Mouse (Mus musculus): ENCODE measurements around the gene Mymk. TPM values are rescaled to one million over a fixed set of nuclear protein-coding genes. Genes with fewer than 3 reads are reported as not detected.

Mymk gene
- polyA plus RNA-seq, 1 experiment from 2014 or later: 2.6 TPM

DNA sequence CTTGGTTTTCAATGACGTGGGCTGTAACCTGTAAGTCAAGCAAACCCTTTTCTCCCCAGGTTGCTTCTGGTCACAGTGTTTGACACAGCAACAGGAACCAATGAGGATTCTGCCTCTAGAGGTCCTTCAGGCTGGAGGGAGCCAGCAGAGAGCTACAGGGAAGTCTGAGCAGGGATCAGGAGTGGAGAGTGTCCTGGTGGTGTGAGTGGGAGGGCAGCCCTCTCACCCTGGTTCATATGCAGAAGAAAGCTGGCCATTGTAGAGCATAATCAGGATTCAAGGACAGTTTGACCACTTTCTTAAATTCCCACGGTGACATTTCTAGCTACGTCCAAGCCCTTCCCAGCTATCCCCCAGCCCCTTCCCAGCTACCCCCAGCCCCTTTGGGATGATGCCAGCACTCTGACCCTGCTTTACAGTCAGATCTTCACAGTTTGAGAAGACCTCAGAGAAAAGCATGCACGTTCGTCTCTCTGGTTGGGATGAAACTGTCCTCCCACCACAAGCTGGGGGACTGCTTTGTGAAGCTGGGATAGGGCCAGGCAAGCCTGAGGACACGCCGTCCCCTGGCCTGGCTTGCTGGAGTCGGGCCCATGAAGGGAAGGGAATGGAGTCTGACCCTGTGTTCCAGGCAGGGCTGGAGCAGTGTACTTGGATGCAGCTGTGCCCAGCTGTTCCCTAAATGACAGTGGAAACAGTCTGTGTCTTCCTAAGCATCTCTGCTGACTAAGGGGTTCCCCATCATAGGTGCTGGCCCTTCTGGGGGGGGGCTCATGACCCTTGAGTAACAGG is 25.8 kb downstream of the Mymk start:
- H3K9me3 ChIP-seq (replicated peaks): no peaks in the 10 kb centered on the region
- WGBS: 70% methylated on average over 8 of the region's 8 CpGs
- no peak overlapping the region for H3K9ac ChIP-seq
- H3K36me3 ChIP-seq: no peaks in the 10 kb centered on the region
- ATAC-seq (ENCODE audit: low FRiP score): no peak
- no peak overlapping the region for H3K4me3 ChIP-seq
- H3K4me2 ChIP-seq (replicated peaks): no peak overlapping the region
- 0 out of 2 replicates have a peak, but pooled peaks cover 8% of the 10 kb centered on the region for H3K27me3 ChIP-seq
- no peak overlapping the region for H3K27ac ChIP-seq
- peaks cover 2% of the 10 kb centered on the region; the same call in 1 of the 2 replicates for H3K4me1 ChIP-seq

DNA sequence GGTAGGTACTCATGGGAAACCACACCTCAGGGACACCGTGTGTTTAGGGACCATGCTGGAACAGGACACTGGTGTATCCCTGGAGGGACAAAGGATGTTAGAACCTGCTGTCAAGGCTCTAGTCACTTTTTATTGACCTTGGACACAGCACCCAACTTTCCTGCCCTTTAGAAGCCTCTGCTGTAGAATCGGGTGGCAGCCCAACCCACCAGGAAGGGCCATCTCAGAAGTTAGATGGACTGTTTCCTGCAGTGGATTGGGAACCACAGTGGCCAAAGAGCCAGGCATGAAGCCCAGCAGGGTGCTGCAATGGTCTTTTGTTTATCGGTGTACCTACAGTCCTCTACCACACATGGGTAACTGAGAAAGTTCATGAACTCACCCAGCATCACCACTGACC is 27.3 kb downstream of the Mymk start:
- 88% methylated on average over 3 of the region's 3 CpGs for WGBS
- no peak for ATAC-seq (ENCODE audit: low FRiP score)
- no peak overlapping the region for H3K4me3 ChIP-seq
- H3K9ac ChIP-seq: no peak overlapping the region
- peaks cover 2% of the 10 kb centered on the region; the same call in 1 of the 2 replicates for H3K4me1 ChIP-seq
- no peak overlapping the region for H3K27ac ChIP-seq
- H3K9me3 ChIP-seq (replicated peaks): no peaks in the 10 kb centered on the region
- no peak overlapping the region for H3K4me2 ChIP-seq (replicated peaks)
- H3K36me3 ChIP-seq: no peaks in the 10 kb centered on the region
- 0 out of 2 replicates have a peak, but pooled peaks cover 8% of the 10 kb centered on the region for H3K27me3 ChIP-seq

DNA sequence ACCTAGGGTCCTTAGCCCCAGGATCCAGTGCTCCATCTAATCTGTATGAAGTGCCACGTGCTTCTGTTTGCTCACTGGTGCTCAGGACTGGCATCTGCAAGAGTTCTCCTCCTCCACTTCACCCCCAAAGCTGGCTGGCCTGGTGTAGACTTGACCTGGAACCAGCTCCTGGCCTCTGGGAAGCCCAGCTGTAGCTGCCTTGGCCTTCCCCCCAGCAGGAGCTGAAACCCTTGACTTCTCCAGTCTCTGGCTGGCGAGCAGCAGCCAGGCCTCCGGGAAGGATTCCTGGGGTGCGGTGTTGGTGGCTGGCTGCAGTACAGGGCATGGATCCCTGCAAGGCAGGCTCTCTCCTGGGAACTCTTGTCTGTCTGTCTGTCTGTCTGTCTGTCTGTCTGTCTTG is 27.8 kb downstream of the Mymk start:
- no peak overlapping the region for H3K9ac ChIP-seq
- no peak overlapping the region for H3K27ac ChIP-seq
- 71% methylated on average over 4 of the region's 4 CpGs for WGBS
- H3K4me1 ChIP-seq: peaks cover 2% of the 10 kb centered on the region; the same call in 1 of the 2 replicates
- peaks cover 12% of the 10 kb centered on the region; the same call in 1 of the 2 replicates for H3K27me3 ChIP-seq
- ATAC-seq (ENCODE audit: low FRiP score): no peak
- no peaks in the 10 kb centered on the region for H3K9me3 ChIP-seq (replicated peaks)
- no peak overlapping the region for H3K4me2 ChIP-seq (replicated peaks)
- H3K36me3 ChIP-seq: no peaks in the 10 kb centered on the region
- H3K4me3 ChIP-seq: no peak overlapping the region

DNA sequence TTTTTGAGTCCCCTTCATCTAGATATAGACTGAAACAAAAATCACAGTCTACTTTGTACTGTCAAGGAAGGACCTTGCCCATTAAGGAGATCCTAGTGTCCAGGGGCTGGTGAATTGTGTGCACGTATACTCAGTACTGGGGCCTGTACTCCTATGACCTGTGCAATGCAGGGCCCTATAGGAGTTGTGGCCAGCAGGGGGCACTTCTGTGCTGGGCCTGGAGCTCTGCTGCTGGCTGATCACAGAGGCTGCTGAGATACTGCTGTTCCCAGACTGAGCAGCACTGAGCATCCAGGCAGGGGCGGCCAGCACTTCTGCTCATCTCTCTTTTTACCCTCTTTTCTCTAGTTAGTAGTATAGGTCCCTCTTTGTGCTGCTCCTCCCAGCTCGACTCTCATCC is 28.5 kb downstream of the Mymk start:
- peaks cover 12% of the 10 kb centered on the region; the same call in 1 of the 2 replicates for H3K27me3 ChIP-seq
- H3K27ac ChIP-seq: no peak overlapping the region
- H3K4me2 ChIP-seq (replicated peaks): no peak overlapping the region
- H3K9me3 ChIP-seq (replicated peaks): no peaks in the 10 kb centered on the region
- no peak overlapping the region for H3K9ac ChIP-seq
- H3K4me1 ChIP-seq: peaks cover 2% of the 10 kb centered on the region; the same call in 1 of the 2 replicates
- 23% methylated on average over 3 of the region's 3 CpGs for WGBS
- ATAC-seq (ENCODE audit: low FRiP score): peak; percentile 95
- H3K4me3 ChIP-seq: no peak overlapping the region
- H3K36me3 ChIP-seq: no peaks in the 10 kb centered on the region

DNA sequence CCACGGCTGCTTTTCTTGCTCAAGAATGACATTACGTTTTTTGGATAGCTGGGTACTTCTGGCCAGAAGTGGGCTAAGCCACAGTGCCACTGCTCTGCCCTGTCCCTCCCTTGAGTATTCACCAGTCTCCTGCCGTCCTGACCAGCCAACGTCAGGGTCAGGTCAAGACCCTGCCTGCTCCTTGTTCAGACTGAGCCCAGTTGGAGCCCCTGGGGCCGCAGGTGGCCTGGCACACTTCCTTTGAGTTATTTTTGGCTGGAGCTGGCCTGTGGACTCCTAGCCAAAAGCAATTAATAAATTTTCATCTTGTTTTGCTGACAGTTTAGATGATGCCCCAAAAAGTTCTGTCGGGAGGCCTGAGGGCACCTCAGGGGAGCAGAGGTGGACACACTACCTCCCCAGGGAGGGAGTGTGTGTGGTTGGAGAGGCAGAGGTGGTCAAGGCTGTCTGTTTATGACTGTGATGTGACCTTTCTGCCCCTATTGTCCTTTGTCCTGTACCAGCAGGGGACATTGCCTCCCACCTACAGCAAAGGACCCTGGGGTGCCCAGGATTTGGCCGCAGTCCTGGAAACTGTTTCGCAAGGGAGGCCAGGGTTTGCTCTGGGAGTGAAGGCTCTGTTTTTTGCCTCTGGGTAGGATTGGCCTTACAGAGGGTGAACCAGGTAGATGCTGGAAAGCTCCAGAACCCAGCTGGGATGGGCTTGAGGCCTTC is 29.7 kb downstream of the Mymk start:
- Histone ChIP-seq H3K36me3 (no peaks in the 10 kb centered on the region), H3K4me1 (peaks cover 2% of the 10 kb centered on the region; the same call in 1 of the 2 replicates), H3K4me2 (replicated peaks) (no peak overlapping the region), H3K9me3 (replicated peaks) (no peaks in the 10 kb centered on the region), H3K4me3 (no peak overlapping the region), H3K27me3 (peaks cover 12% of the 10 kb centered on the region; the same call in 1 of the 2 replicates), H3K9ac (no peak overlapping the region), H3K27ac (no peak overlapping the region)
- no peak for ATAC-seq (ENCODE audit: low FRiP score)
- WGBS: 72% methylated on average over 8 of the region's 8 CpGs

DNA sequence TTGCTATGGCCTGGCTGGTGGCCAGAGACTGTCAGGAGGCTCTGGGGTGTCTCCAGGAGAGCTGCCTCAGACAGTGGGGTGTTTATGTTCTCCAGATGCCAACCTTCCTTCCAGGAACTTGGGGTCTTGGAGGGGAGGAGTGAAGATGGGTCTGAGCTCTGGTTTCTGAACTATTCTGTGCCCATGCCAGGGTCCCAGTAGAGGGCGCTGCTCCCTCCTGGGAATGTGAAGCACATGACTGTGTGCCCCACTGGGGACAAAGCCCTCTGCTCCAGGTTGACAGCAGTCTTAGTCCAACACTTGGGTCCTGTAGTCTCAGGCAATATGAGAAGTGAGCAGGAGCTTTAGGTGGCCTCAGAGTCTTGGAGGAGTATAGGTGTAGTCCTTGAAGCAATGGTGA is 32.7 kb downstream of the Mymk start:
- no peak for ATAC-seq (ENCODE audit: low FRiP score)
- Histone ChIP-seq H3K4me3 (no peak overlapping the region), H3K4me2 (replicated peaks) (no peak overlapping the region), H3K9ac (no peak overlapping the region), H3K4me1 (peaks cover 2% of the 10 kb centered on the region; the same call in 1 of the 2 replicates), H3K27me3 (peaks cover 7% of the 10 kb centered on the region), H3K9me3 (replicated peaks) (no peaks in the 10 kb centered on the region), H3K36me3 (no peaks in the 10 kb centered on the region), H3K27ac (no peak overlapping the region)
- 0% methylated on average over 1 of the region's 1 CpGs for WGBS

DNA sequence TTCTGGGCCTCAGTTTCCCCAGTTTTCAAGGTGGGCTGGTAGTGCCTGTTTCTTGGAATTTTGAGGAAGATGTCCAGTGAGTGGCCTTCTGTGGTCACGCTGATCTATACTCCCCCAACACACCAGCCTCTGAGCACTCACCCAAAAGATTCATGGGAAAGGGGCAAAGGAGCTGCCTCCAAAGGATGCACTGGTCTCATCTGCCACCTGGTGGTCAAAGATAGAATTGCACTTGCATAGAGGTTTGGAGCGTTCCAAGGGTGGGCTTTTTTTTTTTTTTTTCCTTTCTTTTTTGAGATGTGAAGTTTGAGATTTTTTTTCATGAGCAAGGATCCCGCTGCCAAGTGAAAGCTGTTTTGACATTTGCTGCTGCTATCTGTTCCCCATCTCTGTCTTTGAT is 33.4 kb downstream of the Mymk start:
- Histone ChIP-seq H3K4me1 (no peaks in the 10 kb centered on the region; the same call in 1 of the 2 replicates), H3K9me3 (replicated peaks) (no peaks in the 10 kb centered on the region), H3K4me3 (no peak overlapping the region), H3K36me3 (no peaks in the 10 kb centered on the region), H3K9ac (no peak overlapping the region), H3K27me3 (peaks cover 7% of the 10 kb centered on the region), H3K4me2 (replicated peaks) (no peak overlapping the region), H3K27ac (no peak overlapping the region)
- 7% methylated on average over 3 of the region's 3 CpGs for WGBS
- peak; percentile 26; the same call in 1 of the 2 replicates for ATAC-seq (ENCODE audit: low FRiP score)

DNA sequence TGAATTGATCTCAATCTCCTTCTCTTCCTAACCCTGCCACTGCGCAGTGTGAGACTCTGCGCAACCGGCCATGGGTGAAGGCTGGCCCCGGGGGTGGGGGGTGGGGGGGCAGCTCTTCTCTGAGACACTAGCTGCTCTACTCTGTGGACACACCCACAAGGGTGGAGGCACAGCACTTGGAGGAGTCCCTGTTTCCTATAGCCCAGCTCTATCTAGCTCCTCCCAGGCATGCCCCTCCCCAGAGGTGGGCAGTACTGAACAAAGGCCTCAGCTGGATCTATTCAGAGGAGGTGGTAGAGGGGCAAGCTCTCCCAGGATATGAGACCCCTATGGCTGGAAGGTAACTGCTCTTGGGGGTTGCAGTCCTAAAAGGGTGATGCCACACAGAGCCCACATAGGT is 35.0 kb downstream of the Mymk start:
- Histone ChIP-seq H3K36me3 (no peaks in the 10 kb centered on the region), H3K4me1 (no peaks in the 10 kb centered on the region; the same call in 1 of the 2 replicates), H3K4me2 (replicated peaks) (no peak overlapping the region), H3K27me3 (peaks cover 7% of the 10 kb centered on the region), H3K27ac (no peak overlapping the region), H3K9me3 (replicated peaks) (no peaks in the 10 kb centered on the region), H3K9ac (no peak overlapping the region), H3K4me3 (no peak overlapping the region)
- 69% methylated on average over 4 of the region's 4 CpGs for WGBS
- ATAC-seq (ENCODE audit: low FRiP score): 0 out of 2 replicates have a peak, but pooled peaks have one; percentile 35

DNA sequence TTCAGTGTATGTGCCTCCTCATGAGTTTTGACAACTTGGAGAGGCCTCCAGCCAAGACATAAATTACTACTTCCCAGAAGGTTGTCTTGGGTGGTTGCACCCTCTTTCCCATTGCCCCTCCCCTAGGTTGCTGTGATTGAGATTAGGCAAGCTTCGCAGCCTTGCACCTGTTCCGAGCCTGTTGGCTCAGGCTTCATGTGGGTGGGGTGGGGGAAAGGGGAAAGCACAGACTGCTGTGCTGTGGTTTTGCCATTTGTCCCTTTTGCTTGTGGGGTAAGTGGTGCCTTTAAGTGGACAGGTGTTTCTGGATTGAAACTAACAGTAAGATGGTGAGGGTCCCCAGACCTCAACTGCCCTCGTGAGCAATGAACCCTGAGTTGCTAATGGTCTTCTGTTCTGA is 36.0 kb downstream of the Mymk start:
- no peak for ATAC-seq (ENCODE audit: low FRiP score)
- Histone ChIP-seq H3K27me3 (peaks cover 5% of the 10 kb centered on the region), H3K9ac (no peak overlapping the region), H3K4me2 (replicated peaks) (no peak overlapping the region), H3K36me3 (no peaks in the 10 kb centered on the region), H3K4me3 (no peak overlapping the region), H3K27ac (no peak overlapping the region), H3K9me3 (replicated peaks) (no peaks in the 10 kb centered on the region), H3K4me1 (no peaks in the 10 kb centered on the region; the same call in 1 of the 2 replicates)
- 73% methylated on average over 3 of the region's 3 CpGs for WGBS

DNA sequence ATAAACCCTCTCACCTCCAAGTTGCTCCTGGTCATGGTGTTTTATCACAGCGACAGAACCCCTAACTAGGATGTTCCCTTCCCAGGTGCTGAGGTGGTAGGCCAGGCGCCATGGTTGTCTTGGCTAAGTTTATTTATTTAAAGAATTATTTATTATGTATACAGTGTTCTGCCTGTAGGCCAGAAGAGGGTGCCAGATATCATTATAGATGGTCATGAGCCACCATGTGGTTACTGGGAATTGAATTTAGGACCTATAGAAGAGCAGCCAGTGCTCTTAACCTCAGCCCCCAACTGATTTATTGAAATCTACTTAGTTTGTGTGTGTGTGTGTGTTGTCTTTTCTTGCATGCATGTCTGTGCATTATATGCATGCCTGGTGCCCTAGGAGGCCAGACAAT is 39.6 kb downstream of the Mymk start:
- no peak for ATAC-seq (ENCODE audit: low FRiP score)
- H3K36me3 ChIP-seq: no peaks in the 10 kb centered on the region
- no peak overlapping the region for H3K4me3 ChIP-seq
- no peaks in the 10 kb centered on the region for H3K9me3 ChIP-seq (replicated peaks)
- peaks cover 20% of the 10 kb centered on the region for H3K27me3 ChIP-seq
- WGBS: 89% methylated on average over 2 of the region's 2 CpGs
- H3K4me1 ChIP-seq: peaks cover 5% of the 10 kb centered on the region; the same call in 1 of the 2 replicates
- no peak overlapping the region for H3K4me2 ChIP-seq (replicated peaks)
- no peak overlapping the region for H3K27ac ChIP-seq
- no peak overlapping the region for H3K9ac ChIP-seq

DNA sequence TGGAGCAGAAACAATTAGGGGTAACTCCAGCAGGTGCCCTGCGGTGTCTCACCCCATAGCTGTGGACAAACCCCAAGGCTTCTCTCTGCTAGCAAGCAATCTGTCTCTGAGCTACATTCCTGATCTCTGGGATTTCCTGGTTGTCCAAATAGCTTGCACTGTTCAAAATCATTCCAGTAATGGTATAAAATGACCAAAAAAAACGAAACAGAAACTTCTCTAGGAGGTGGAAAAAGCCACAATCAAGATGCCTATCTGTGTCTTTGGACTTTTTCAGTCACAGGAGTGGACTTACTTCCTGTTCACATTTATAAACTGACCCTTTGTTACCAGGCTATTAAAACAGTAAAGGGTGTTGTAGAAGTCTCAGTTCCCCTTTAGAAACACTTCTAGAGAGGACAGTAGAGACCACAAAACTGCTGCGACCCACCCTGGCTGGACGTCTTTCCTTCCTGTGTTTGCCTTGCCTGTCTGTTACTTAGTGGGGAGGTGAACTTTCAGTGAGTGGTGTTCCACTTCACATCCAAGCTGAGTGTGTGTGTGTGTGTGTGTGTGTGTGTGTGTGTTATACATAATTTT is 43.5 kb downstream of the Mymk start:
- H3K9ac ChIP-seq: 0 out of 2 replicates have a peak overlapping the region, but pooled peaks have one; percentile 1
- peak overlapping the region; percentile 30; the same call in 1 of the 2 replicates for H3K4me3 ChIP-seq
- no peak overlapping the region for H3K27ac ChIP-seq
- H3K9me3 ChIP-seq (replicated peaks): no peaks in the 10 kb centered on the region
- no peaks in the 10 kb centered on the region for H3K36me3 ChIP-seq
- no peak; the same call in 1 of the 2 replicates for ATAC-seq (ENCODE audit: low FRiP score)
- 73% methylated on average over 4 of the region's 4 CpGs for WGBS
- peaks cover 12% of the 10 kb centered on the region for H3K4me1 ChIP-seq
- H3K27me3 ChIP-seq: peaks cover 23% of the 10 kb centered on the region
- H3K4me2 ChIP-seq (replicated peaks): peak overlapping the region; percentile 52

All from hindbrain, embryonic 12.5 days (tissue).